Mouse (Mus musculus): ENCODE results near the gene Cpt2. TPM values are rescaled to one million over a fixed set of nuclear protein-coding genes. Genes with fewer than 3 reads are reported as not detected.
A peak's percentile ranks its signal among the peaks of the same experiment; 100 is the strongest.

The Cpt2 gene
- 1 to 10 TPM; 6.6 to 8.5 TPM for total RNA-seq (2021)
- long read RNA-seq, experiment 1, transcript Cpt2-201 (5 exons, 2,372 nt): major isoform, 9 of 10 reads
- long read RNA-seq, experiment 1, partial matches to known transcripts: 0 of 10 reads
- long read RNA-seq, experiment 1, other reads (novel, unspliced or antisense): 1 of 10 reads
- long read RNA-seq, experiment 2, transcript Cpt2-201 (5 exons, 2,372 nt): major isoform, 8 of 9 reads
- long read RNA-seq, experiment 2, partial matches to known transcripts: 1 of 9 reads
- long read RNA-seq, experiment 2, other reads (novel, unspliced or antisense): 0 of 9 reads

- DNase-seq (ENCODE audit: low spot score in 2 of 2): peak; percentile 51 to 73
- peak; percentile 45 for TF ChIP-seq CTCF (conservative IDR thresholded peaks at IDR 0.05)
- peak within 1 kb of the TSS; percentile 86 for H3K27ac ChIP-seq
- peak within 1 kb of the TSS; percentile 65 for H3K4me3 ChIP-seq
Observed at GRCm38 (mm10) chr4:107923145-107923802, at the start of gene Cpt2. Gene Cpt2 (minus strand): TSS chr4:107923610.

GRCm38 (mm10) chr4:107971162-107971561 is 47.8 kb upstream of the Cpt2 start:
- Histone ChIP-seq H3K4me3 (no peak overlapping the region), H3K27ac (no peak overlapping the region)
- no peak for DNase-seq (ENCODE audit: low spot score in 2 of 2)
- TF ChIP-seq CTCF (conservative IDR thresholded peaks at IDR 0.05): no peak

GRCm38 (mm10) chr4:107969781-107970180 is 46.4 kb upstream of the Cpt2 start:
- no peak for TF ChIP-seq CTCF (conservative IDR thresholded peaks at IDR 0.05)
- Histone ChIP-seq H3K27ac (no peak overlapping the region), H3K4me3 (no peak overlapping the region)
- DNase-seq (ENCODE audit: low spot score in 2 of 2): no peak

DNA sequence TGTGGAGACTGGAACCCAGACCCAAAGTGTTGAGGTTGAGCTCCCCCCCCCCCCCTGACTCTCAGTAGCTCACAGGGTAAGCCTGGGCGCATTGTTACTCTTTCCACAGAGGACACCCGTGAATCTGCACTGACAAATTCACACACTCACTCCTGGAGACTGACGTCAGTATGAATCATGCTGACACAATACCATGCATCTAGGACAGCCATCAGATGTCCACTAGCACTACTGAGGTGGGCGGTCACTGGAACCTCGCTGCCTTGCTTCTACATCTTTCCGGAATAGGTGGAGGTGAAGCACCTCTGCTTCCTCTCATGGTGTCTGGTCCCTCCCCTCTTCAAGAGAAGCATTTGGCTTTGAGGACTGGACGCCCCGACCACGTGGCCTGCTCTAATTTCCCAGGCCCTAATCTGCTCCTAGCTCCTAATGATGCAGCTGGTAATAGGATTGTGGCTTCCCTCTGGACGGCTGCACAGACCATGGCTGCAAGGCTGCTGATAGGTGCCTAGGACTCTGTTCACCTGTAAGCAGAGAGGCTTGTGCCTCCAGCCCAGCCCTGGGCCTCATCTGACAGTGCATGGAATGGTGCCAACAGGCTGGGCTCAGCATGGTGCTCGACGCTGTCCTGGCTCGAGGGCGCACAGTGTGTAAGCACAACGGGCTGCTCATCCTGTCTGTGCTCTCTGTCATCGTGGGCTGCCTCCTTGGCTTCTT is 44.7 kb upstream of the Cpt2 start, which contains the start of gene Slc1a7:
Gene Slc1a7, plus strand, starts transcription at position 367 of the 717 bp plus-strand sequence.
- H3K4me3 ChIP-seq: no peak within 1 kb of the TSS
- no peak for TF ChIP-seq CTCF (conservative IDR thresholded peaks at IDR 0.05)
- H3K27ac ChIP-seq: no peak within 1 kb of the TSS
- DNase-seq (ENCODE audit: low spot score in 2 of 2): no peak

DNA sequence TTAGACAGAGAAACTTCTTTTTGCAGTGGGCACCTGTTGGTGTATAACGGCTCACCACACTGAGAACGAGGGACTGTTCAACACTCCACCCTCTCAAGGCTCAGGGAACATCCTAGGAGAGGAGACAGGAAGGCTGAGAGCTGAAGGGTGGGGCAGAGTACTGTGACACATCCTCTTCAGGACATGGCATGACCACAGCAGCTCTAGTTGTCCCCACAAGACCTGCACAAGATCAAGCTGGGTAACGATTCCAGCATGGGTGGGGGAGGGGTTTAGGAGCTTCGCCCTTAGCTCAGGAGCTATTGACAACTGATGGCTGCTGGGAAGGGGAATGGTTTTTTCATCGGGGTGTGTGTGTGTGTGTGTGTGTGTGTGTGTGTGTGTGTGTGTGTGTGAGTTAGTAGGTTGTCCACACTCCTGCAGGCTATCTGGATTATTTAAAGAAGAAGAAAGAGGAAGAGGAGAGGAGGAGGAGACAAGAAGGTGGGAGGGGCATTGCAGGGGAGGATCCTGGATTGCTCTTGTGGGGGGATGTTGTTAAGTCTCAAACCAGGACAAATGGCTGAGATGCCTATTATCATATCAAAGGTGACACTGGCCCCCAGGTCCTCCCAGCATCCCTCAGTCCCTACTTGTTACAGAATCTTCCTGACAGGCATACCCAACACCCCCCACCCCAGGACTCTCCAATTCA is 43.2 kb upstream of the Cpt2 start:
- TF ChIP-seq CTCF (conservative IDR thresholded peaks at IDR 0.05): no peak
- no peak overlapping the region for H3K4me3 ChIP-seq

GRCm38 (mm10) chr4:107962792-107963191 is 39.4 kb upstream of the Cpt2 start:
- no peak for DNase-seq (ENCODE audit: low spot score in 2 of 2)
- Histone ChIP-seq H3K4me3 (no peak overlapping the region), H3K27ac (no peak overlapping the region)
- TF ChIP-seq CTCF (conservative IDR thresholded peaks at IDR 0.05): no peak

More for the DNA sequence above, 43.2 kb upstream of the Cpt2 start:
- no peak overlapping the region for H3K27ac ChIP-seq
- no peak for DNase-seq (ENCODE audit: low spot score in 2 of 2)

DNA sequence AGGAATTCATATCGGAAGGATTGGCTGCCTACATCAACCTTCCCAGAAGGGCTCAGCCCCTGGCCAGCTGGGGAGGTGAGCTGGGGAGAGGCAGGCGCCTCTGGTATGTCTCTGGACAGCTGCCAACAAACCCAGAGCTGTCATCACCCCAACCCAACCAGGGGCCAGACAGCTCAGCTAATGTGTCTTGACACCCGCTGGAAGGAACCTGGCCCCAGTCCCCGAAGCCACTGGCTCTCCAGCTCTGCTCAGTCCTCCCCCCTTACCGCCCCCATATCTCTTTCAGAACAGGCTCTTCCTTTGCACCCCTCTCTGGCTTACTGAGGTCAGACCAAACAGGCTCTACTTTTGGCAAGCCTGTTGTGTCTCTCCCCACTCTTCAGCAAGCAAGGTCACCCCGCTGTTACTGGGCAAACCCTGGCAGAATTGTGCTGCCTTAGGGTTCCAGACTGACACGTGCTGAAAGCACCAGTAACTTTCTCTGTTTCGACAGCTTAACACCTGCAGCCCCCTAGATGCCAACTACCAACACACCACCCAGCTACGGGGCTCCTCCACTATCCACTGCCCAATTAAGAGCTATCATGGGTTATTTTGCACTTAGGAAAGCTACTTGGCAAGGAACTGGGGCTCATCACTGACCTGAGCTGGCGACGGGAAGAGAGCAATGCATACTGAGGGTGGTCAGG is 38.8 kb upstream of the Cpt2 start:
- DNase-seq (ENCODE audit: low spot score in 2 of 2): no peak
- no peak overlapping the region for H3K4me3 ChIP-seq

DNA sequence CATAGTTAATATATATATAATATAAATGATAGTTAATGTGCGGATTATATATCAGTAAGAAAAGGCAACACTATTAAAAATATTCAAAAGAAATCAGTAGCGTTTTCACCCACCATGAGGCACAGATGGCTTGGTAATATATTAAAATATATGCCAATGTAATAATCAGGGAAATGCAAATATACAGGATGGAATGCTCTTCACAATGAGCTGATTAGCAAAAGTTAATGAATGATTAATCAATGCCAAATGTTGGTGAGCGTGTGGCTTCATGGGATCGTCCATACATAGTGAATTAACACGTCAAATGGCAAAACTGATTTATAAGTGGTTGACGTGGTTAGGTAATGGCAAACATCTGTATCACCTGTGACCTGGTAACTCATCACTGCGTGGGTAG is 35.1 kb upstream of the Cpt2 start:
- H3K27ac ChIP-seq: no peak overlapping the region
- H3K4me3 ChIP-seq: no peak overlapping the region
- TF ChIP-seq CTCF (conservative IDR thresholded peaks at IDR 0.05): no peak
- no peak for DNase-seq (ENCODE audit: low spot score in 2 of 2)

More for the DNA sequence above, 38.8 kb upstream of the Cpt2 start:
- H3K27ac ChIP-seq: no peak overlapping the region
- TF ChIP-seq CTCF (conservative IDR thresholded peaks at IDR 0.05): no peak

GRCm38 (mm10) chr4:107955691-107956090 is 32.3 kb upstream of the Cpt2 start:
- no peak for TF ChIP-seq CTCF (conservative IDR thresholded peaks at IDR 0.05)
- H3K4me3 ChIP-seq: no peak overlapping the region
- DNase-seq (ENCODE audit: low spot score in 2 of 2): no peak
- no peak overlapping the region for H3K27ac ChIP-seq

DNA sequence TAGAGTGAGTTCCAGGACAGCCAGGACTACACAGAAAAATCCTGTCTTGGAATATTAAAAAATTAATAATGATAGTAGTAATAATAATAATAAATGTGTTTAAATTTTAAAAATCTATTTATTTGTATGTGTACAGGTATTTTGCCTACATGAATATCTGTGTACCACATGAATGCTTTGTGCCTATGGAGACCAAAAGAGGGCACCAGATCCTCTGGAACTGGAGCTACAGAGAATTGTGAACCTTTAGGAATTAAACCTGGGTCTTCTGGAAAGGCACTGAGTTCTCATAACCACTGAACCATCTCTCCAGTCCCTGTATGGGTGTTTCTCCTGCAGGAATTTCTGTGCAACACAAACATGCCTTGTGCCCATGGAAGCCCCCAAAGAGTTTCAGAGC is 29.4 kb upstream of the Cpt2 start:
- H3K27ac ChIP-seq: no peak overlapping the region
- peak; percentile 72 for TF ChIP-seq CTCF (conservative IDR thresholded peaks at IDR 0.05)
- H3K4me3 ChIP-seq: no peak overlapping the region
- no peak for DNase-seq (ENCODE audit: low spot score in 2 of 2)

DNA sequence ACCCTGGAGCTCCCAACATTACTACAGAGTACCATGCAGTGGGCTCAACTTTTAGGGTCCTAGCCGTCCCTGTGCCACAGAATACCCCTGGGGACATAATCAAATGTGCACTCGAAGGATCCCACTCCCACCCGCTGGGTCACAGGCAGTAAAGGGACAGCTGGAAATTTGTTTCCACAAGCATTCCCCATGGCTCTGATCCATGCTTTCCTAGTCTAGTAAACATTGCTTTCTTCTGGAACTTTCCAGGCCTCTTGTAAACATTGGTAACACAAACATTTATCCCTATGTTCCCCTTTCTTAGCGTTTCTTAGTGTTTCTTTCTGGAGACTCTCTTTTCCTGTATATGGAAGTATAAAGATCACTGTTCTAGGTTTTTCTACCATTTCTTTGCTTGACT is 26.5 kb upstream of the Cpt2 start:
- TF ChIP-seq CTCF (conservative IDR thresholded peaks at IDR 0.05): no peak
- no peak for DNase-seq (ENCODE audit: low spot score in 2 of 2)
- H3K27ac ChIP-seq: no peak overlapping the region

GRCm38 (mm10) chr4:107944141-107944540 is 20.7 kb upstream of the Cpt2 start:
- DNase-seq (ENCODE audit: low spot score in 2 of 2): no peak
- H3K27ac ChIP-seq: no peak overlapping the region
- no peak for TF ChIP-seq CTCF (conservative IDR thresholded peaks at IDR 0.05)
- no peak overlapping the region for H3K4me3 ChIP-seq

More for the DNA sequence above, 26.5 kb upstream of the Cpt2 start:
- no peak overlapping the region for H3K4me3 ChIP-seq

Measured in layer of hippocampus, adult 2 months (tissue).